Mouse (Mus musculus) midbrain, embryonic 14.5 days (tissue): Measurements from ENCODE around the gene Metap2. TPM values are rescaled to one million over a fixed set of nuclear protein-coding genes. Genes with fewer than 3 reads are reported as not detected.

Source experiments
- ATAC-seq: fragments of 200-750 bp; cut with Nextera tagmentation; 2 replicates; pipeline ENCODE4 v1.8.0; 2017; ENCODE audit warnings: moderate number of reproducible peaks, moderate library complexity; ENCODE audit not compliant: low FRiP score, low TSS enrichment
- DNase-seq: peaks from one replicate; pipeline ENCODE4 v3.0.0-alpha.2; 2015
- H3K27ac ChIP-seq: fragments of 300-500 bp; sonication (generic); replicated peaks from 2 replicates; pipeline ENCODE4 v1.5.1; 2014; ENCODE audit warnings: mild to moderate bottlenecking, low read depth, low read length, moderate library complexity
- H3K27me3 ChIP-seq: fragments of 300-500 bp; sonication (generic); 2 replicates; pipeline ENCODE4 v1.6.1; 2014; ENCODE audit warnings: low read length, control low read depth, mixed read lengths; ENCODE audit not compliant: control insufficient read depth, insufficient read depth
- H3K36me3 ChIP-seq: fragments of 300-500 bp; sonication (generic); 2 replicates; pipeline ENCODE4 v1.6.1; 2014; ENCODE audit warnings: low read length, control low read depth; ENCODE audit not compliant: control insufficient read depth, insufficient read depth
- H3K4me1 ChIP-seq: fragments of 300-500 bp; sonication (generic); 2 replicates; pipeline ENCODE4 v1.6.1; 2014; ENCODE audit warnings: mild to moderate bottlenecking, antibody characterized with exemption, low read length, control low read depth; ENCODE audit not compliant: control insufficient read depth, insufficient read depth
- H3K4me2 ChIP-seq: fragments of 300-500 bp; sonication (generic); 2 replicates; pipeline ENCODE4 v1.6.1; 2014; ENCODE audit warnings: mild to moderate bottlenecking, low read length, moderate library complexity
- H3K4me3 ChIP-seq: fragments of 300-500 bp; sonication (generic); replicated peaks from 2 replicates; pipeline ENCODE4 v1.5.1; 2014; ENCODE audit warnings: low read depth, low read length
- H3K9ac ChIP-seq: fragments of 300-500 bp; sonication (generic); replicated peaks from 2 replicates; pipeline ENCODE4 v1.6.1; 2014; ENCODE audit warnings: mild to moderate bottlenecking, low read length, moderate library complexity
- H3K9me3 ChIP-seq: fragments of 300-500 bp; sonication (generic); 2 replicates; pipeline ENCODE4 v1.6.1; 2016; ENCODE audit warnings: low read length, control low read depth, mixed read lengths; ENCODE audit not compliant: control insufficient read depth
- whole genome bisulfite sequencing: fragments of 180-500 bp; shearing (Covaris S2); extraction: QIAGEN DNeasy Blood & Tissue Kit; methylation state at CpG from one replicate; pipeline ENCODE4 v1.1.7; 2014; 5-methylcytosine and 5-hydroxymethylcytosine counted together
- polyA plus RNA-seq: library from polyadenylated mRNA; unstranded; fragments of >200 nt; fragmentation: Nextera tagmentation; extraction: Ambion mirVana; gene quantifications from 2 replicates; pipeline ENCODE4 v1.2.1, GENCODE M21; 2014

The Metap2 gene
- polyA plus RNA-seq, 1 experiment from 2014 or later = 173 TPM

- no peaks in the 10 kb centered on the region for H3K9me3 ChIP-seq
- H3K4me2 ChIP-seq = peak overlapping the region; percentile 76
- H3K36me3 ChIP-seq = peaks cover 28% of the 10 kb centered on the region
- no peaks in the 10 kb centered on the region for H3K27me3 ChIP-seq
- H3K4me1 ChIP-seq = peaks cover 5% of the 10 kb centered on the region
- H3K27ac ChIP-seq = peak overlapping the region; percentile 93
- no peak for DNase-seq
- H3K9ac ChIP-seq = peak overlapping the region; percentile 91
- ATAC-seq = no peak
- WGBS = 16% methylated on average over 10 of the region's 10 CpGs
- H3K4me3 ChIP-seq = peak overlapping the region; percentile 93
Observed at GRCm38 (mm10) chr10:93888590-93888934, 8.3 kb downstream of the Metap2 start.

GRCm38 (mm10) chr10:93885839-93886477 is 10.9 kb downstream of the Metap2 start:
- Histone ChIP-seq H3K9ac (no peak overlapping the region), H3K9me3 (no peaks in the 10 kb centered on the region), H3K27ac (no peak overlapping the region), H3K36me3 (peaks cover 35% of the 10 kb centered on the region), H3K4me2 (no peak overlapping the region), H3K4me1 (peaks cover 5% of the 10 kb centered on the region), H3K27me3 (no peaks in the 10 kb centered on the region), H3K4me3 (no peak overlapping the region)
- DNase-seq = no peak
- ATAC-seq = no peak
- WGBS = 96% methylated on average over 14 of the region's 14 CpGs

- peaks cover 52% of the 10 kb centered on the region for H3K36me3 ChIP-seq
- 96% methylated on average over 8 of the region's 8 CpGs for WGBS
Observed at GRCm38 (mm10) chr10:93882738-93883364, 14.0 kb downstream of the Metap2 start.

GRCm38 (mm10) chr10:93881918-93882317 is 15.0 kb downstream of the Metap2 start:
- peaks cover 53% of the 10 kb centered on the region for H3K36me3 ChIP-seq
- no peaks in the 10 kb centered on the region for H3K4me1 ChIP-seq
- H3K9me3 ChIP-seq = no peaks in the 10 kb centered on the region
- H3K9ac ChIP-seq = no peak overlapping the region
- no peak overlapping the region for H3K4me3 ChIP-seq
- ATAC-seq (no peak), DNase-seq (no peak)
- no peak overlapping the region for H3K27ac ChIP-seq
- no peaks in the 10 kb centered on the region for H3K27me3 ChIP-seq
- H3K4me2 ChIP-seq = no peak overlapping the region

More at GRCm38 (mm10) chr10:93882738-93883364, 14.0 kb downstream of the Metap2 start:
- Histone ChIP-seq H3K9me3 (no peaks in the 10 kb centered on the region), H3K9ac (no peak overlapping the region), H3K27ac (no peak overlapping the region), H3K4me2 (no peak overlapping the region), H3K4me1 (no peaks in the 10 kb centered on the region), H3K27me3 (no peaks in the 10 kb centered on the region), H3K4me3 (no peak overlapping the region)
- ATAC-seq = no peak
- no peak for DNase-seq

GRCm38 (mm10) chr10:93878732-93879131 is 18.2 kb downstream of the Metap2 start:
- H3K4me2 ChIP-seq = no peak overlapping the region
- no peaks in the 10 kb centered on the region for H3K9me3 ChIP-seq
- peaks cover 33% of the 10 kb centered on the region for H3K36me3 ChIP-seq
- H3K4me1 ChIP-seq = no peaks in the 10 kb centered on the region
- H3K27ac ChIP-seq = no peak overlapping the region
- no peaks in the 10 kb centered on the region for H3K27me3 ChIP-seq
- H3K9ac ChIP-seq = no peak overlapping the region
- no peak for ATAC-seq
- H3K4me3 ChIP-seq = no peak overlapping the region
- no peak for DNase-seq
- WGBS = 95% methylated on average over 4 of the region's 4 CpGs

GRCm38 (mm10) chr10:93876772-93877171 is 20.1 kb downstream of the Metap2 start:
- DNase-seq (no peak), ATAC-seq (no peak)
- H3K27me3 ChIP-seq = no peaks in the 10 kb centered on the region
- no peak overlapping the region for H3K27ac ChIP-seq
- H3K36me3 ChIP-seq = peaks cover 35% of the 10 kb centered on the region
- no peaks in the 10 kb centered on the region for H3K9me3 ChIP-seq
- no peak overlapping the region for H3K9ac ChIP-seq
- no peaks in the 10 kb centered on the region for H3K4me1 ChIP-seq
- 88% methylated on average over 1 of the region's 1 CpGs for WGBS
- no peak overlapping the region for H3K4me2 ChIP-seq
- H3K4me3 ChIP-seq = no peak overlapping the region

GRCm38 (mm10) chr10:93868886-93869285 is 28.0 kb downstream of the Metap2 start:
- ATAC-seq (no peak), DNase-seq (no peak)
- Histone ChIP-seq H3K27me3 (no peaks in the 10 kb centered on the region), H3K9ac (no peak overlapping the region), H3K4me1 (no peaks in the 10 kb centered on the region), H3K4me3 (no peak overlapping the region), H3K27ac (no peak overlapping the region), H3K9me3 (no peaks in the 10 kb centered on the region), H3K4me2 (no peak overlapping the region), H3K36me3 (peaks cover 78% of the 10 kb centered on the region)
- WGBS = 97% methylated on average over 4 of the region's 4 CpGs

- 94% methylated on average over 7 of the region's 7 CpGs for WGBS
- Histone ChIP-seq H3K4me2 (no peak overlapping the region), H3K9ac (no peak overlapping the region), H3K4me3 (no peak overlapping the region), H3K36me3 (peaks cover 79% of the 10 kb centered on the region), H3K4me1 (no peaks in the 10 kb centered on the region), H3K27ac (no peak overlapping the region), H3K27me3 (no peaks in the 10 kb centered on the region), H3K9me3 (no peaks in the 10 kb centered on the region)
- no peak for ATAC-seq
- DNase-seq = no peak
Observed at GRCm38 (mm10) chr10:93868401-93868800, 28.5 kb downstream of the Metap2 start.

- ATAC-seq (no peak), DNase-seq (no peak)
- Histone ChIP-seq H3K4me1 (no peaks in the 10 kb centered on the region), H3K4me2 (no peak overlapping the region), H3K4me3 (no peak overlapping the region), H3K9me3 (no peaks in the 10 kb centered on the region), H3K9ac (no peak overlapping the region), H3K27ac (no peak overlapping the region), H3K36me3 (peaks cover 21% of the 10 kb centered on the region), H3K27me3 (no peaks in the 10 kb centered on the region)
- WGBS = 93% methylated on average over 6 of the region's 6 CpGs
Observed at GRCm38 (mm10) chr10:93856095-93856494, 40.8 kb downstream of the Metap2 start.
